Mouse (Mus musculus) intestine, embryonic 16.5 days (tissue): Measurements from ENCODE around the gene Krtap4-16. TPM values are rescaled to one million over a fixed set of nuclear protein-coding genes. Genes with fewer than 3 reads are reported as not detected.
"Not testable (repeated sequence)": the region's sequence is repeated elsewhere in the genome, so short reads cannot be mapped to it uniquely, and the experiment has no call there.

Source experiments
- ATAC-seq: fragments of 200-750 bp; cut with Nextera tagmentation; 2 replicates; pipeline ENCODE4 v1.8.0; 2017; ENCODE audit warnings: moderate TSS enrichment, moderate library complexity
- H3K27ac ChIP-seq: fragments of 300-500 bp; sonication (generic); 2 replicates; pipeline ENCODE4 v1.5.1; 2014; ENCODE audit warnings: mild to moderate bottlenecking, low read length
- H3K27me3 ChIP-seq: fragments of 300-500 bp; sonication (generic); replicated peaks from 2 replicates; pipeline ENCODE4 v1.6.1; 2014; ENCODE audit warnings: low read length, control low read depth, mixed read lengths; ENCODE audit not compliant: control insufficient read depth, insufficient read depth
- H3K36me3 ChIP-seq: fragments of 300-500 bp; sonication (generic); 2 replicates; pipeline ENCODE4 v1.6.1; 2014; ENCODE audit warnings: low read length, control low read depth; ENCODE audit not compliant: control insufficient read depth, insufficient read depth
- H3K4me1 ChIP-seq: fragments of 300-500 bp; sonication (generic); 2 replicates; pipeline ENCODE4 v1.6.1; 2014; ENCODE audit warnings: low read length, control low read depth, mixed read lengths; ENCODE audit not compliant: control insufficient read depth, insufficient read depth
- H3K4me2 ChIP-seq: fragments of 300-500 bp; sonication (generic); 2 replicates; pipeline ENCODE4 v1.6.1; 2014; ENCODE audit warnings: low read depth, low read length, control low read depth
- H3K4me3 ChIP-seq: fragments of 300-500 bp; sonication (generic); 2 replicates; pipeline ENCODE4 v1.5.1; 2014; ENCODE audit warnings: mild to moderate bottlenecking, low read length
- H3K9ac ChIP-seq: fragments of 300-500 bp; sonication (generic); 2 replicates; pipeline ENCODE4 v1.6.1; 2014; ENCODE audit warnings: low read depth, low read length
- H3K9me3 ChIP-seq: fragments of 300-500 bp; sonication (generic); 2 replicates; pipeline ENCODE4 v1.6.1; 2016; ENCODE audit warnings: low read length, control low read depth; ENCODE audit not compliant: control insufficient read depth
- WGBS: fragments of 180-500 bp; shearing (Covaris S2); extraction: QIAGEN DNeasy Blood & Tissue Kit; methylation state at CpG from one replicate; pipeline ENCODE4 v1.1.7; 2014; 5-methylcytosine and 5-hydroxymethylcytosine counted together
- polyA plus RNA-seq: library from polyadenylated mRNA; unstranded; fragments of >200 nt; fragmentation: Nextera tagmentation; extraction: Ambion mirVana; gene quantifications from 2 replicates; pipeline ENCODE4 v1.2.1, GENCODE M21; 2015

Krtap4-16 gene
- polyA plus RNA-seq: not detected in 2 replicates

GRCm38 (mm10) chr11:99851508-99851907 is at the start of gene Krtap4-16:
Krtap4-16 (minus strand) TSS chr11:99851608.
- H3K9me3 ChIP-seq: no peaks in the 10 kb centered on the region
- no peaks in the 10 kb centered on the region for H3K36me3 ChIP-seq
- no peak within 1 kb of the TSS for H3K9ac ChIP-seq
- no peak within 1 kb of the TSS for H3K27ac ChIP-seq
- no peak within 1 kb of the TSS for H3K4me3 ChIP-seq
- no peak for ATAC-seq
- no peaks in the 10 kb centered on the region for H3K27me3 ChIP-seq
- no peak within 1 kb of the TSS for H3K4me2 ChIP-seq
- H3K4me1 ChIP-seq: no peaks in the 10 kb centered on the region

GRCm38 (mm10) chr11:99878887-99879286 is 27.5 kb upstream of the Krtap4-16 start, which contains the start of gene Gm11567:
Gm11567 (plus strand) TSS chr11:99879187.
- not testable (repeated sequence) for H3K4me2 ChIP-seq, H3K9me3 ChIP-seq, H3K27ac ChIP-seq, H3K36me3 ChIP-seq, H3K4me3 ChIP-seq, ATAC-seq, H3K27me3 ChIP-seq, H3K9ac ChIP-seq, H3K4me1 ChIP-seq
- 41% methylated on average over 1 of the region's 1 CpGs for WGBS

GRCm38 (mm10) chr11:99873089-99873488 is 21.7 kb upstream of the Krtap4-16 start, which contains the start of gene Krtap9-1:
Krtap9-1 (plus strand) TSS chr11:99873389.
- H3K36me3 ChIP-seq, H3K9ac ChIP-seq, H3K4me1 ChIP-seq, H3K4me3 ChIP-seq, ATAC-seq, H3K4me2 ChIP-seq, H3K27ac ChIP-seq, H3K27me3 ChIP-seq, H3K9me3 ChIP-seq: not testable (repeated sequence)
- WGBS: 88% methylated on average over 1 of the region's 1 CpGs

GRCm38 (mm10) chr11:99864176-99864575 is 12.8 kb upstream of the Krtap4-16 start, which contains the start of gene Gm11559:
Gm11559 (plus strand) TSS chr11:99864476.
- not testable (repeated sequence) for H3K36me3 ChIP-seq, H3K27me3 ChIP-seq, ATAC-seq, H3K4me1 ChIP-seq, H3K9me3 ChIP-seq, H3K27ac ChIP-seq, H3K4me3 ChIP-seq, H3K4me2 ChIP-seq, H3K9ac ChIP-seq
- 74% methylated on average over 1 of the region's 1 CpGs for WGBS

GRCm38 (mm10) chr11:99858761-99859160 is 7.4 kb upstream of the Krtap4-16 start:
- H3K36me3 ChIP-seq: no peaks in the 10 kb centered on the region
- H3K4me2 ChIP-seq: no peak overlapping the region
- H3K27me3 ChIP-seq: no peaks in the 10 kb centered on the region
- H3K4me3 ChIP-seq: no peak overlapping the region
- H3K4me1 ChIP-seq: no peaks in the 10 kb centered on the region
- no peaks in the 10 kb centered on the region for H3K9me3 ChIP-seq
- no peak overlapping the region for H3K27ac ChIP-seq
- 76% methylated on average over 2 of the region's 2 CpGs for WGBS
- ATAC-seq: no peak
- H3K9ac ChIP-seq: no peak overlapping the region

- Histone ChIP-seq H3K27me3 (no peaks in the 10 kb centered on the region), H3K4me2 (no peak within 1 kb of the TSS), H3K9ac (no peak within 1 kb of the TSS), H3K27ac (no peak within 1 kb of the TSS), H3K4me1 (no peaks in the 10 kb centered on the region), H3K36me3 (no peaks in the 10 kb centered on the region), H3K4me3 (no peak within 1 kb of the TSS), H3K9me3 (no peaks in the 10 kb centered on the region)
- WGBS: 86% methylated on average over 2 of the region's 2 CpGs
- no peak for ATAC-seq
Measured at GRCm38 (mm10) chr11:99857617-99858016, 6.2 kb upstream of the Krtap4-16 start, which contains the start of gene Gm11568. Gm11568 (plus strand) TSS chr11:99857917.

GRCm38 (mm10) chr11:99854121-99854520 is 2.7 kb upstream of the Krtap4-16 start:
- Histone ChIP-seq H3K9me3 (no peaks in the 10 kb centered on the region), H3K4me3 (no peak overlapping the region), H3K4me2 (no peak overlapping the region), H3K27ac (no peak overlapping the region), H3K36me3 (no peaks in the 10 kb centered on the region), H3K27me3 (no peaks in the 10 kb centered on the region), H3K9ac (no peak overlapping the region), H3K4me1 (no peaks in the 10 kb centered on the region)
- no peak for ATAC-seq
- 55% methylated on average over 3 of the region's 3 CpGs for WGBS

- Histone ChIP-seq H3K4me3 (no peak overlapping the region), H3K36me3 (no peaks in the 10 kb centered on the region), H3K4me2 (no peak overlapping the region), H3K9ac (no peak overlapping the region), H3K27ac (no peak overlapping the region), H3K27me3 (no peaks in the 10 kb centered on the region), H3K4me1 (no peaks in the 10 kb centered on the region), H3K9me3 (no peaks in the 10 kb centered on the region)
- WGBS: 88% methylated on average over 2 of the region's 2 CpGs
- no peak for ATAC-seq
Measured at GRCm38 (mm10) chr11:99846746-99847145, 4.7 kb downstream of the Krtap4-16 start.

- no peak overlapping the region for H3K9ac ChIP-seq
- no peaks in the 10 kb centered on the region for H3K4me1 ChIP-seq
- H3K4me3 ChIP-seq: no peak overlapping the region
- no peak overlapping the region for H3K4me2 ChIP-seq
- H3K9me3 ChIP-seq: no peaks in the 10 kb centered on the region
- 70% methylated on average over 1 of the region's 1 CpGs for WGBS
- no peak overlapping the region for H3K27ac ChIP-seq
- no peak for ATAC-seq
- no peaks in the 10 kb centered on the region for H3K36me3 ChIP-seq
- no peaks in the 10 kb centered on the region for H3K27me3 ChIP-seq
Measured at GRCm38 (mm10) chr11:99842185-99842584, 9.2 kb downstream of the Krtap4-16 start.

- Histone ChIP-seq H3K36me3 (no peaks in the 10 kb centered on the region), H3K9ac (no peak within 1 kb of the TSS), H3K4me3 (no peak within 1 kb of the TSS), H3K27ac (no peak within 1 kb of the TSS), H3K9me3 (no peaks in the 10 kb centered on the region), H3K4me2 (no peak within 1 kb of the TSS), H3K27me3 (no peaks in the 10 kb centered on the region), H3K4me1 (no peaks in the 10 kb centered on the region)
- WGBS: 68% methylated on average over 1 of the region's 1 CpGs
- no peak for ATAC-seq
Measured at GRCm38 (mm10) chr11:99837966-99838365, 13.4 kb downstream of the Krtap4-16 start, which contains the start of gene 2300003K06Rik. 2300003K06Rik (minus strand) TSS chr11:99838066.
